ENCODE assay signal across 8 mouse cellular contexts in genomic region chr1:77972301-77972717, GRCm38 (mm10).
A peak's percentile ranks its signal among the peaks of the same experiment; 100 is the strongest.
DNase-seq lines count a peak whose midpoint lies in the region; ATAC-seq lines count a peak whose summit lies in the region.

No protein-coding gene starts in this region.

- H3K9me3 ChIP-seq in forebrain, embryonic 15.5 days = no peaks in the 10 kb centered on the region
- H3K9me3 ChIP-seq in limb, embryonic 12.5 days = no peaks in the 10 kb centered on the region
- no peaks in the 10 kb centered on the region for H3K9me3 ChIP-seq in neural tube, embryonic 15.5 days (replicated peaks)

- H3K4me1 ChIP-seq in forebrain, embryonic 15.5 days = peaks cover 5% of the 10 kb centered on the region
- H3K4me1 ChIP-seq in limb, embryonic 12.5 days (replicated peaks) = no peaks in the 10 kb centered on the region
- H3K4me1 ChIP-seq in neural tube, embryonic 15.5 days = peaks cover 4% of the 10 kb centered on the region

- H3K9ac ChIP-seq in forebrain, embryonic 15.5 days (replicated peaks) = no peak overlapping the region
- H3K9ac ChIP-seq in limb, embryonic 12.5 days (replicated peaks) = no peak overlapping the region
- no peak overlapping the region for H3K9ac ChIP-seq in neural tube, embryonic 15.5 days (replicated peaks)

- no peak overlapping the region for H3K4me3 ChIP-seq in forebrain, embryonic 15.5 days
- no peak overlapping the region for H3K4me3 ChIP-seq in limb, embryonic 12.5 days (replicated peaks)
- 0 out of 2 replicates have a peak overlapping the region, but pooled peaks have one; percentile 4 for H3K4me3 ChIP-seq in neural tube, embryonic 15.5 days (replicated peaks)

- WGBS in forebrain, embryonic 15.5 days = 2% methylated on average over 9 of the region's 9 CpGs
- 13% methylated on average over 9 of the region's 9 CpGs for WGBS in limb, embryonic 12.5 days
- 4% methylated on average over 9 of the region's 9 CpGs for WGBS in neural tube, embryonic 15.5 days

- peak; percentile 3 for DNase-seq in thymus, postnatal 14 days
- DNase-seq in thymus, postnatal 0 days (ENCODE audit: low spot score) = no peak
- DNase-seq in c-Kit-positive CD71-positive TER-119-negative erythroid progenitor cells, embryonic 14.5 days (ENCODE audit: low read depth) = peak; percentile 11
- DNase-seq in induced T-regulatory cell, adult 2 months (ENCODE audit: low read depth) = peak; percentile 18
- DNase-seq in yolk sac, embryonic 10.5 days (ENCODE audit: low spot score) = no peak

- ATAC-seq in forebrain, embryonic 15.5 days (replicated peaks) = peak; percentile 89
- ATAC-seq in limb, embryonic 12.5 days (ENCODE audit: insufficient number of reproducible peaks, insufficient read depth, low FRiP score, low TSS enrichment, low read depth) = no peak
- ATAC-seq in neural tube, embryonic 15.5 days (ENCODE audit: low FRiP score) = 0 out of 2 replicates have a peak, but pooled peaks have one; percentile 21

- H3K36me3 ChIP-seq in forebrain, embryonic 15.5 days = no peaks in the 10 kb centered on the region
- no peaks in the 10 kb centered on the region for H3K36me3 ChIP-seq in limb, embryonic 12.5 days
- H3K36me3 ChIP-seq in neural tube, embryonic 15.5 days = no peaks in the 10 kb centered on the region

- H3K27me3 ChIP-seq in forebrain, embryonic 15.5 days = peaks cover 57% of the 10 kb centered on the region
- H3K27me3 ChIP-seq in limb, embryonic 12.5 days = peaks cover 22% of the 10 kb centered on the region
- H3K27me3 ChIP-seq in neural tube, embryonic 15.5 days (replicated peaks) = peaks cover 14% of the 10 kb centered on the region

- H3K27ac ChIP-seq in forebrain, embryonic 15.5 days (replicated peaks) = no peak overlapping the region
- H3K27ac ChIP-seq in limb, embryonic 12.5 days = no peak overlapping the region
- no peak overlapping the region for H3K27ac ChIP-seq in neural tube, embryonic 15.5 days (replicated peaks)

- H3K4me2 ChIP-seq in forebrain, embryonic 15.5 days (replicated peaks) = no peak overlapping the region
- peak overlapping the region; percentile 26; the same call in 1 of the 2 replicates for H3K4me2 ChIP-seq in limb, embryonic 12.5 days
- peak overlapping the region; percentile 41 for H3K4me2 ChIP-seq in neural tube, embryonic 15.5 days

Comparison
In these comparisons a context has a peak if more than half of its experiments do, and no peak if none do; other contexts are left out.
1. DNase-seq: peak in thymus, postnatal 14 days (single experiment), c-Kit-positive CD71-positive TER-119-negative erythroid progenitor cells, embryonic 14.5 days (single experiment) and induced T-regulatory cell, adult 2 months (single experiment); none in thymus, postnatal 0 days (single experiment) and yolk sac, embryonic 10.5 days (single experiment).